Mouse (Mus musculus): Measurements from ENCODE around the gene Abca9. TPM values are rescaled to one million over a fixed set of nuclear protein-coding genes. Genes with fewer than 3 reads are reported as not detected.

The Abca9 gene
- polyA plus RNA-seq, 2 experiments from 2014 or later: not detected

- no peak for ATAC-seq
Observed at GRCm38 (mm10) chr11:110060127-110060526, 107.9 kb downstream of the Abca9 start.

GRCm38 (mm10) chr11:110053681-110054080 is 114.3 kb downstream of the Abca9 start:
- ATAC-seq: no peak

Other genes with a start within 250 kb of the Abca9 start
- gene Abca8b, start 172.4 kb downstream of the Abca9 start, polyA plus RNA-seq (2017; shearing (Covaris generic)): not detected
- under 1 TPM in 1 of 2 experiments, not detected in 1; 0.26 TPM for gene Abca8a, start 72.2 kb downstream of the Abca9 start, polyA plus RNA-seq (2017; shearing (Covaris generic))
- gene Abca6, start 83.6 kb upstream of the Abca9 start, polyA plus RNA-seq (2017; shearing (Covaris generic)): not detected
- under 1 TPM; 0.29 to 0.34 TPM for gene Abca5, start 169.5 kb upstream of the Abca9 start, polyA plus RNA-seq (2017; shearing (Covaris generic))
- gene Map2k6, start 230.9 kb upstream of the Abca9 start, polyA plus RNA-seq (2017; shearing (Covaris generic)): 1 to 10 TPM; 5.7 to 7.7 TPM

Data from activated CD4-positive, CD25-positive, alpha-beta regulatory T cell, adult 4 months (primary cell).